ENCODE assay signal across 9 mouse cellular contexts in the genomic region with DNA sequence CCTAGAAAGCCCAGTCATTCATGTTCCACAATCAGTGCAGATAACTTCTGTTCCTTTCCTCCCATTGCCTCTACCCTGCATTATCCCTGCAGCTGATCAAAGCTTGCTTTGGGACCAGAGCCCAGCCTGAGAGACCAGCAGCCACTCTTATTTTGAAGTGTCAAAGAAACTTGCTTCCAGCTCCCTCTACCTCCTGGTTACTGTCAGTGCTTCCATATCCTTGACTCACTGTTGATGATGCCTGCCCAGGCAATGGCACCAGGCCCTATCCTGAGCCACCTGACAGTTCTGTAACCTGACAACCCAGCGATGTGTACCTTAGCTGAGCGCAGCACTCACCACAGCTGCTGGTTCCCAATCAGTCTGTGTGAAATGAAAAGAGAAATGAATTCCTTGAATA.
A peak's percentile ranks its signal among the peaks of the same experiment; 100 is the strongest.
DNase-seq lines count a peak whose midpoint lies in the region; ATAC-seq and TF ChIP-seq lines count a peak whose summit lies in the region.
"Had no signal": no experiment of that assay in that cellular context is flagged by ENCODE, and none has a peak within 500 bp of the region (broad histone marks: within the 10 kb centered on the region; RNA-seq: fewer than 3 reads in every experiment).

No protein-coding gene starts in this region.

- peak; percentile 24; the same call in 1 of the 2 replicates for TF ChIP-seq CTCF in heart, postnatal 0 days (IDR thresholded peaks at IDR 0.05; ENCODE audit: low read depth)
- TF ChIP-seq CTCF in lung, postnatal 0 days (IDR thresholded peaks at IDR 0.05): peak; percentile 16; the same call in 1 of the 2 replicates

- H3K4me3 ChIP-seq in heart, postnatal 0 days (ENCODE audit: low read depth, low read length): no peak overlapping the region
- H3K4me3 ChIP-seq in embryonic facial prominence, embryonic 14.5 days (ENCODE audit: low read depth, low read length): no peak overlapping the region
- H3K4me3 ChIP-seq in lung, postnatal 0 days (ENCODE audit: low read depth, low read length): no peak overlapping the region
- H3K4me3 ChIP-seq: embryonic facial prominence, embryonic 15.5 days had no signal

- no peaks in the 10 kb centered on the region for H3K36me3 ChIP-seq in heart, postnatal 0 days (replicated peaks; ENCODE audit: control insufficient read depth, insufficient read depth, low read length)
- H3K36me3 ChIP-seq in embryonic facial prominence, embryonic 14.5 days (ENCODE audit: control insufficient read depth, insufficient read depth, low read length): no peaks in the 10 kb centered on the region
- no peaks in the 10 kb centered on the region for H3K36me3 ChIP-seq in lung, postnatal 0 days (ENCODE audit: insufficient read depth, low read length)
- H3K36me3 ChIP-seq: embryonic facial prominence, embryonic 15.5 days had no signal

- H3K4me1 ChIP-seq in heart, postnatal 0 days (ENCODE audit: control insufficient read depth, insufficient read depth): no peaks in the 10 kb centered on the region
- no peaks in the 10 kb centered on the region for H3K4me1 ChIP-seq in embryonic facial prominence, embryonic 14.5 days (ENCODE audit: control insufficient read depth, insufficient read depth, low read length)
- no peaks in the 10 kb centered on the region for H3K4me1 ChIP-seq in lung, postnatal 0 days (ENCODE audit: insufficient read depth, low read depth, low read length)
- H3K4me1 ChIP-seq: embryonic facial prominence, embryonic 15.5 days had no signal

- no peaks in the 10 kb centered on the region for H3K27me3 ChIP-seq in heart, postnatal 0 days (ENCODE audit: control insufficient read depth, insufficient read depth, low read length)
- H3K27me3 ChIP-seq in embryonic facial prominence, embryonic 14.5 days (replicated peaks; ENCODE audit: control insufficient read depth, insufficient read depth, low read length): no peaks in the 10 kb centered on the region
- no peaks in the 10 kb centered on the region for H3K27me3 ChIP-seq in lung, postnatal 0 days (replicated peaks; ENCODE audit: insufficient read depth, low read length)
- H3K27me3 ChIP-seq: embryonic facial prominence, embryonic 15.5 days had no signal

- H3K4me2 ChIP-seq in heart, postnatal 0 days (ENCODE audit: low read depth, low read length): no peak overlapping the region
- H3K4me2 ChIP-seq in embryonic facial prominence, embryonic 14.5 days (ENCODE audit: low read depth, low read length): no peak overlapping the region
- no peak overlapping the region for H3K4me2 ChIP-seq in lung, postnatal 0 days (replicated peaks; ENCODE audit: low read depth, low read length)
- H3K4me2 ChIP-seq: embryonic facial prominence, embryonic 15.5 days had no signal

- ATAC-seq in heart, postnatal 0 days (ENCODE audit: insufficient read depth, low read depth): peak; percentile 24; the same call in 1 of the 2 replicates
- 0 out of 2 replicates have a peak, but pooled peaks have one; percentile 26 for ATAC-seq in embryonic facial prominence, embryonic 14.5 days (ENCODE audit: low read depth)
- ATAC-seq in lung, postnatal 0 days: no peak

- intact Hi-C loops in heart, postnatal 36 days (cut with DNase I): no loop called here

- H3K27ac ChIP-seq in heart, postnatal 0 days (ENCODE audit: low read depth): no peak overlapping the region
- H3K27ac ChIP-seq in embryonic facial prominence, embryonic 14.5 days (replicated peaks; ENCODE audit: low read depth, low read length): no peak overlapping the region
- H3K27ac ChIP-seq in lung, postnatal 0 days (ENCODE audit: low read length): no peak overlapping the region
- H3K27ac ChIP-seq: embryonic facial prominence, embryonic 15.5 days had no signal

- DNase-seq in heart, postnatal 0 days (ENCODE audit: low spot score): peak; percentile 11
- no peak for DNase-seq in heart, postnatal 36 days
- peak; percentile 2 for DNase-seq in NIH3T3 (ENCODE audit: low read depth)
- peak; percentile 10 for DNase-seq in embryonic facial prominence, embryonic 14.5 days (ENCODE audit: low spot score)
- no peak for DNase-seq in lung, postnatal 0 days (ENCODE audit: low spot score)
- DNase-seq in spleen, postnatal 14 days (ENCODE audit: low spot score in 2 of 2): no peak
- DNase-seq in cerebellum, adult 18-20 months: no peak
- DNase-seq in spleen, adult 18-20 months: no peak

- WGBS in heart, postnatal 0 days: 50% methylated on average over 2 of the region's 2 CpGs
- WGBS in embryonic facial prominence, embryonic 14.5 days: 52% methylated on average over 2 of the region's 2 CpGs
- 59% methylated on average over 2 of the region's 2 CpGs for WGBS in lung, postnatal 0 days

- no peak for TF ChIP-seq EP300 in heart, postnatal 0 days (IDR thresholded peaks at IDR 0.05; ENCODE audit: low read depth)
- TF ChIP-seq EP300 in lung, postnatal 0 days (IDR thresholded peaks at IDR 0.05): no peak

- H3K9me3 ChIP-seq in heart, postnatal 0 days (replicated peaks; ENCODE audit: control insufficient read depth, low read length): no peaks in the 10 kb centered on the region
- H3K9me3 ChIP-seq in embryonic facial prominence, embryonic 14.5 days (ENCODE audit: control insufficient read depth, low read length): no peaks in the 10 kb centered on the region
- no peaks in the 10 kb centered on the region for H3K9me3 ChIP-seq in lung, postnatal 0 days (ENCODE audit: low read length)
- H3K9me3 ChIP-seq: embryonic facial prominence, embryonic 15.5 days had no signal

- H3K9ac ChIP-seq in heart, postnatal 0 days (replicated peaks; ENCODE audit: low read depth, low read length): no peak overlapping the region
- H3K9ac ChIP-seq in embryonic facial prominence, embryonic 14.5 days (ENCODE audit: low read depth, low read length): no peak overlapping the region
- no peak overlapping the region for H3K9ac ChIP-seq in lung, postnatal 0 days (replicated peaks; ENCODE audit: low read depth)
- H3K9ac ChIP-seq: embryonic facial prominence, embryonic 15.5 days had no signal

Comparison
In these comparisons a context has a peak if more than half of its experiments do, and no peak if none do; other contexts are left out.
1. DNase-seq: peak in heart, postnatal 0 days (single experiment), NIH3T3 (single experiment) and embryonic facial prominence, embryonic 14.5 days (single experiment); none in heart, postnatal 36 days (0 of 2), lung, postnatal 0 days (single experiment), spleen, postnatal 14 days (0 of 2), cerebellum, adult 18-20 months (0 of 2) and spleen, adult 18-20 months (0 of 2).